Mouse (Mus musculus) lung, adult 2 months (tissue): ENCODE measurements around the gene Elovl7.

Experiments
- CTCF ChIP-seq: fragments of 200-500 bp; IDR thresholded peaks from 2 replicates; pipeline ENCODE4 v1.5.1; 2011; ENCODE audit warnings: mild to moderate bottlenecking, low read length, control low read depth; ENCODE audit not compliant: insufficient read depth
- POLR2A ChIP-seq: fragments of 200-500 bp; IDR thresholded peaks from 2 replicates; pipeline ENCODE4 v1.6.1; 2011; ENCODE audit warnings: low read depth, mild to moderate bottlenecking, control low read depth, low read length, borderline replicate concordance; ENCODE audit errors: extremely low read depth

DNA sequence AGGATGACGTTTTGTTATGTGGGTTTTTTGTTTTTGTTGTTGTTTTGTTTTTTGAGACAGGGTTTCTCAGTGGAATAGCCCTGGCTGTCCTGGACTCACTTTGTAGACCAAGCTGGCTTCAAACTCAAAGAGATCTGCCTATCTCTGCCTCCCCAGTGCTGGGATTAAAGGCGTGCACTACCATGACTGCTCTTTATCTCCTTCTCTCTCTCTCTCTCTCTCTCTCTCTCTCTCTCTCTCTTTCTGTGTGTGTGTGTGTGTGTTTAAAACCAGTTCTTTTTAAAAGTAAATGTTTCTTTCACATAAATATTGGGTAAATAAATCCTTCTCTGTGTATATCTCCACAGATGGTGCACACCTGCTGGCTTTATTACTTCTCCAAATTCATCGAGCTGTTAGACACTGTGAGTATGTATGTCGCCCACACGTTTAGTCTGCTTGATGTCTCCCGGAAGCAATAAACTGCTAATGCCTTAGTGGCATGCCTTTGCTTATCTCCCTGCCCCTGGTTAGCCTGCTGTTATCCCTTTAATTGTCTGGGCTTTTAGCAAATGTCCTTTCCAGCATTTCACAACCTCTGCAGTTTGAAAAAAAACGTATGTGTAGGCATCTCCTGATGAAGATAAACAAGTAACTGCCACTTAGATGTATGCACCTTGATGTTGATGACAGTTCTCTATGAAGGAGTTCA, 57.4 kb downstream of the Elovl7 start:
- TF ChIP-seq CTCF (no peak), POLR2A (no peak)
